Comparison of ENCODE assay signal across 8 mouse cellular contexts in genomic region chr6:4505158-4505997, GRCm38 (mm10). TPM values are rescaled to one million over a fixed set of nuclear protein-coding genes. Genes with fewer than 3 reads are reported as not detected.
DNase-seq lines count a peak whose midpoint lies in the region; ATAC-seq and TF ChIP-seq lines count a peak whose summit lies in the region.

No protein-coding gene starts in this region.

- H3K4me3 ChIP-seq in heart, adult 2 months: peak overlapping the region; percentile 48
- peak overlapping the region; percentile 53 for H3K4me3 ChIP-seq in lung, embryonic 14.5 days (ENCODE audit: low read depth, low read length)

- H3K79me2 ChIP-seq in heart, adult 2 months (replicated peaks; ENCODE audit: control insufficient read depth, insufficient read depth, low read length): no peaks in the 10 kb centered on the region

- H3K27ac ChIP-seq in heart, adult 2 months: peak overlapping the region; percentile 80
- H3K27ac ChIP-seq in lung, embryonic 14.5 days (ENCODE audit: low read depth): peak overlapping the region; percentile 91

- peak; percentile 97 for DNase-seq in NIH3T3 (ENCODE audit: low read depth)
- peak; percentile 65 for DNase-seq in embryo, embryonic 11.5 days (ENCODE audit: low read depth, low spot score)
- DNase-seq in heart, adult 2 months: peak; percentile 70 to 77
- DNase-seq in kidney, adult 18-20 months: peak; percentile 21
- DNase-seq in lung, embryonic 14.5 days: peak; percentile 90
- peak; percentile 38 for DNase-seq in retina, embryonic 14.5 days (ENCODE audit: low spot score)
- DNase-seq in frontal cortex, postnatal 25 days (ENCODE audit: low spot score in 2 of 2): no peak
- DNase-seq in spleen, adult 12 weeks (ENCODE audit: low spot score): no peak

- H3K9ac ChIP-seq in heart, adult 2 months (ENCODE audit: low read depth, low read length): peak overlapping the region; percentile 73
- H3K9ac ChIP-seq in lung, embryonic 14.5 days: peak overlapping the region; percentile 69

- TF ChIP-seq POLR2A in heart, adult 2 months (IDR thresholded peaks at IDR 0.05; ENCODE audit: insufficient read depth, low read depth, low read length): peak; percentile 74

- no peaks in the 10 kb centered on the region for H3K36me3 ChIP-seq in heart, adult 2 months (ENCODE audit: control insufficient read depth, insufficient read depth, low read length)
- H3K36me3 ChIP-seq in lung, embryonic 14.5 days (ENCODE audit: insufficient read depth): peaks cover 15% of the 10 kb centered on the region

- TF ChIP-seq CTCF in heart, adult 2 months (IDR thresholded peaks at IDR 0.05): no peak
- no peak for TF ChIP-seq CTCF in lung, embryonic 14.5 days (IDR thresholded peaks at IDR 0.05; ENCODE audit: low read depth)

- H3K27me3 ChIP-seq in heart, adult 2 months (ENCODE audit: control insufficient read depth, insufficient read depth, low read length): peaks cover 3% of the 10 kb centered on the region; the same call in 1 of the 2 replicates
- H3K27me3 ChIP-seq in lung, embryonic 14.5 days (ENCODE audit: insufficient read depth, low read length): no peaks in the 10 kb centered on the region

- WGBS in heart, adult 2 months: 2% methylated on average over 31 of the region's 31 CpGs
- WGBS in lung, embryonic 14.5 days: under 1% methylated on average over 31 of the region's 31 CpGs

- no peaks in the 10 kb centered on the region for H3K4me1 ChIP-seq in heart, adult 2 months (ENCODE audit: control insufficient read depth, insufficient read depth, low read length)
- no peaks in the 10 kb centered on the region for H3K4me1 ChIP-seq in lung, embryonic 14.5 days (ENCODE audit: insufficient read depth)

- no peaks in the 10 kb centered on the region for H3K9me3 ChIP-seq in lung, embryonic 14.5 days (ENCODE audit: low read depth, low read length)

- ATAC-seq in lung, embryonic 14.5 days (ENCODE audit: insufficient read depth): peak; percentile 97

- intact Hi-C loops in heart, adult 2 months (cut with DNase I): loop anchor here (5.0 kb wide), 1 partner anchor 48 kb away; no protein-coding TSS in a partner anchor

- H3K4me2 ChIP-seq in lung, embryonic 14.5 days: peak overlapping the region; percentile 73

- TF ChIP-seq EP300 in heart, adult 2 months (IDR thresholded peaks at IDR 0.05; ENCODE audit: insufficient read depth, low read depth, low read length): no peak

RNA-seq across cellular contexts. Expression of gene Col1a2, which starts 0.8 kb away (rescaled TPM):
- total RNA-seq in heart, adult 2 months (2021): 10 to 100 TPM; 60.1 to 88.9 TPM
- polyA plus RNA-seq in heart, adult 2 months (2012; rRNA removed): 89.3 and 99.8 TPM in 2 replicates
- 626 and 660 TPM in 2 replicates for polyA plus RNA-seq in lung, embryonic 14.5 days (2014; fragmentation: Nextera tagmentation; extraction: Ambion mirVana)

Comparison
In these comparisons a context has a peak if more than half of its experiments do, and no peak if none do; other contexts are left out.
1. DNase-seq: peak in NIH3T3 (single experiment), embryo, embryonic 11.5 days (single experiment), heart, adult 2 months (2 of 2), kidney, adult 18-20 months (single experiment), lung, embryonic 14.5 days (single experiment) and retina, embryonic 14.5 days (single experiment); none in frontal cortex, postnatal 25 days (0 of 2) and spleen, adult 12 weeks (single experiment).